8 mouse cellular contexts compared by ENCODE assay signal in genomic region chr1:151345863-151346195, GRCm38 (mm10). TPM values are rescaled to one million over a fixed set of nuclear protein-coding genes. Genes with fewer than 3 reads are reported as not detected.
A peak's percentile ranks its signal among the peaks of the same experiment; 100 is the strongest.
DNase-seq lines count a peak whose midpoint lies in the region; ATAC-seq and TF ChIP-seq lines count a peak whose summit lies in the region.

No protein-coding gene starts in this region.

- no peak for DNase-seq in lung, adult 2 months
- no peak for DNase-seq in lung, postnatal 14 days
- peak; percentile 46 for DNase-seq in c-Kit-positive CD71-positive TER-119-positive erythroid progenitor cells, embryonic 14.5 days (ENCODE audit: low spot score)
- no peak for DNase-seq in cerebellum, adult 11 months
- DNase-seq in adrenal gland, postnatal 10 days = no peak
- DNase-seq in cerebellum, postnatal 14 days = no peak

- no peak for TF ChIP-seq CTCF in lung, adult 2 months (IDR thresholded peaks at IDR 0.05; ENCODE audit: insufficient read depth, low read length)

- ATAC-seq in hindbrain, embryonic 16.5 days = no peak

- H3K27me3 ChIP-seq in hindbrain, embryonic 16.5 days (replicated peaks; ENCODE audit: control insufficient read depth, insufficient read depth, low read length) = no peaks in the 10 kb centered on the region
- H3K27me3 ChIP-seq in myocyte (ENCODE audit: control insufficient read depth, insufficient read depth, insufficient read length) = no peaks in the 10 kb centered on the region

- no peak overlapping the region for H3ac ChIP-seq in myocyte (ENCODE audit: control insufficient read depth, insufficient read length)

- H3K36me3 ChIP-seq in hindbrain, embryonic 16.5 days (ENCODE audit: control insufficient read depth, insufficient read depth, low read length) = no peaks in the 10 kb centered on the region
- H3K36me3 ChIP-seq in myocyte (ENCODE audit: control insufficient read depth, insufficient read depth) = peaks cover 14% of the 10 kb centered on the region

- H3K4me1 ChIP-seq in lung, adult 2 months (ENCODE audit: control insufficient read depth, insufficient read depth, low read length) = peaks cover 5% of the 10 kb centered on the region
- peaks cover 26% of the 10 kb centered on the region for H3K4me1 ChIP-seq in hindbrain, embryonic 16.5 days (ENCODE audit: control insufficient read depth, insufficient read depth, low read depth, low read length)

- H3K79me2 ChIP-seq in myocyte (ENCODE audit: control insufficient read depth, insufficient read depth) = peaks cover 57% of the 10 kb centered on the region

- no peak overlapping the region for H3K27ac ChIP-seq in hindbrain, embryonic 16.5 days (ENCODE audit: low read depth, low read length)

- H3K4me3 ChIP-seq in lung, adult 2 months (replicated peaks; ENCODE audit: extremely low read depth, low read depth, low read length) = peak overlapping the region; percentile 98
- H3K4me3 ChIP-seq in hindbrain, embryonic 16.5 days (ENCODE audit: low read length) = peak overlapping the region; percentile 88
- peak overlapping the region; percentile 66 for H3K4me3 ChIP-seq in myocyte

- H3K9me3 ChIP-seq in hindbrain, embryonic 16.5 days (ENCODE audit: control insufficient read depth, low read length) = no peaks in the 10 kb centered on the region

- no peak overlapping the region; the same call in 1 of the 2 replicates for H3K9ac ChIP-seq in hindbrain, embryonic 16.5 days (ENCODE audit: low read depth, low read length)

- H3K4me2 ChIP-seq in hindbrain, embryonic 16.5 days (ENCODE audit: low read length) = peak overlapping the region; percentile 78
- H3K4me2 ChIP-seq in myocyte (ENCODE audit: low read depth) = peak overlapping the region; percentile 92

- no peak for TF ChIP-seq POLR2A in lung, adult 2 months (IDR thresholded peaks at IDR 0.05; ENCODE audit: borderline replicate concordance, extremely low read depth, low read depth, low read length)
- no peak for TF ChIP-seq POLR2A in myocyte (IDR thresholded peaks at IDR 0.05; ENCODE audit: insufficient read length, low read depth)

TF ChIP-seq in myocyte, 11 proteins besides CTCF, POLR2A, EP300 and RAD21:
- TF ChIP-seq E2F4 (IDR thresholded peaks at IDR 0.05; ENCODE audit: insufficient read depth) = no peak
- TF ChIP-seq SRF (IDR thresholded peaks at IDR 0.05; ENCODE audit: control insufficient read depth, insufficient read length, low read depth) = no peak
- TF ChIP-seq MAX (IDR thresholded peaks at IDR 0.05; ENCODE audit: low read depth) = no peak
- TF ChIP-seq MYOD1 (IDR thresholded peaks at IDR 0.05; ENCODE audit: control insufficient read depth in 1 of 3, insufficient read length in 2 of 3, low read depth in 2 of 3) = no peak
- TF ChIP-seq POLR2AphosphoS2 (IDR thresholded peaks at IDR 0.05; ENCODE audit: insufficient read length, low read depth) = no peak
- no peak for TF ChIP-seq TCF12 (IDR thresholded peaks at IDR 0.05; ENCODE audit: insufficient read depth, poor library complexity, severe bottlenecking)
- TF ChIP-seq CEBPB (IDR thresholded peaks at IDR 0.05; ENCODE audit: insufficient read depth, poor library complexity, severe bottlenecking) = no peak
- no peak for TF ChIP-seq TCF3 (IDR thresholded peaks at IDR 0.05; ENCODE audit: insufficient read length, low read depth)
- TF ChIP-seq MYOG (IDR thresholded peaks at IDR 0.05; ENCODE audit: control insufficient read depth in 1 of 3, insufficient read depth in 1 of 3, insufficient read length in 2 of 3, low read depth in 2 of 3) = no peak
- TF ChIP-seq USF1 (IDR thresholded peaks at IDR 0.05; ENCODE audit: low read depth) = no peak
- no peak for TF ChIP-seq REST (IDR thresholded peaks at IDR 0.05; ENCODE audit: insufficient read depth, insufficient read length)

RNA-seq across cellular contexts. Expression of gene Ivns1abp, which starts 1.6 kb away (rescaled TPM):
- polyA plus RNA-seq in lung, adult 2 months (2012; rRNA removed) = 43.0 and 48.9 TPM in 2 replicates
- polyA plus RNA-seq in hindbrain, embryonic 16.5 days (2015; fragmentation: Nextera tagmentation; extraction: Ambion mirVana) = 195 and 223 TPM in 2 replicates
- polyA plus RNA-seq in myocyte (2012; fragmentation: generic; extraction: Trizol) = 95.1 TPM
- total RNA-seq in adrenal gland, postnatal 10 days (2021) = 100 to 1,000 TPM; 210 to 250 TPM
